Mouse (Mus musculus): Measurements from ENCODE around the gene Ncl. TPM values are rescaled to one million over a fixed set of nuclear protein-coding genes. Genes with fewer than 3 reads are reported as not detected.

The Ncl gene
- polyA plus RNA-seq, 2 experiments: 201 to 286 TPM

GRCm38 (mm10) chr1:86394246-86394645 is 35.0 kb upstream of the Ncl start:
- H3K36me3 ChIP-seq (ENCODE audit: control insufficient read depth, insufficient read depth, low read length): no peaks in the 10 kb centered on the region
- DNase-seq (ENCODE audit: low spot score) (no peak), ATAC-seq (ENCODE audit: low FRiP score, low read depth) (no peak)
- peaks cover 5% of the 10 kb centered on the region; the same call in 1 of the 2 replicates for H3K4me1 ChIP-seq (ENCODE audit: control insufficient read depth, insufficient read depth, low read length)
- H3K9ac ChIP-seq (ENCODE audit: low read depth, low read length, severe bottlenecking): no peak overlapping the region
- WGBS: 88% methylated on average over 3 of the region's 3 CpGs
- no peak overlapping the region for H3K4me3 ChIP-seq (replicated peaks; ENCODE audit: low read length)
- no peak overlapping the region for H3K27ac ChIP-seq (replicated peaks; ENCODE audit: low read depth, low read length)
- H3K4me2 ChIP-seq (replicated peaks; ENCODE audit: low read depth, low read length, severe bottlenecking): no peak overlapping the region
- no peaks in the 10 kb centered on the region for H3K9me3 ChIP-seq (ENCODE audit: control insufficient read depth, low read length)
- no peak for TF ChIP-seq POLR2A (IDR thresholded peaks at IDR 0.05; ENCODE audit: borderline replicate concordance, extremely low read depth, insufficient read depth, insufficient read length)
- no peaks in the 10 kb centered on the region for H3K27me3 ChIP-seq (ENCODE audit: control insufficient read depth, insufficient read depth, low read length)

- no peak for TF ChIP-seq POLR2A (IDR thresholded peaks at IDR 0.05; ENCODE audit: borderline replicate concordance, extremely low read depth, insufficient read depth, insufficient read length)
- no peak for ATAC-seq (ENCODE audit: low FRiP score, low read depth)
- Histone ChIP-seq H3K4me3 (replicated peaks; ENCODE audit: low read length) (no peak overlapping the region), H3K4me1 (ENCODE audit: control insufficient read depth, insufficient read depth, low read length) (peaks cover 5% of the 10 kb centered on the region; the same call in 1 of the 2 replicates), H3K9me3 (ENCODE audit: control insufficient read depth, low read length) (no peaks in the 10 kb centered on the region), H3K27me3 (ENCODE audit: control insufficient read depth, insufficient read depth, low read length) (no peaks in the 10 kb centered on the region), H3K36me3 (ENCODE audit: control insufficient read depth, insufficient read depth, low read length) (no peaks in the 10 kb centered on the region), H3K9ac (ENCODE audit: low read depth, low read length, severe bottlenecking) (no peak overlapping the region), H3K4me2 (replicated peaks; ENCODE audit: low read depth, low read length, severe bottlenecking) (no peak overlapping the region), H3K27ac (replicated peaks; ENCODE audit: low read depth, low read length) (no peak overlapping the region)
- WGBS: 88% methylated on average over 3 of the region's 3 CpGs
- DNase-seq (ENCODE audit: low spot score): no peak
Measured at GRCm38 (mm10) chr1:86393219-86393618, 34.0 kb upstream of the Ncl start.

GRCm38 (mm10) chr1:86391425-86391824 is 32.2 kb upstream of the Ncl start:
- Histone ChIP-seq H3K4me3 (replicated peaks; ENCODE audit: low read length) (no peak overlapping the region), H3K9me3 (ENCODE audit: control insufficient read depth, low read length) (no peaks in the 10 kb centered on the region), H3K4me1 (ENCODE audit: control insufficient read depth, insufficient read depth, low read length) (no peaks in the 10 kb centered on the region), H3K4me2 (replicated peaks; ENCODE audit: low read depth, low read length, severe bottlenecking) (no peak overlapping the region), H3K36me3 (ENCODE audit: control insufficient read depth, insufficient read depth, low read length) (no peaks in the 10 kb centered on the region), H3K27me3 (ENCODE audit: control insufficient read depth, insufficient read depth, low read length) (no peaks in the 10 kb centered on the region), H3K27ac (replicated peaks; ENCODE audit: low read depth, low read length) (no peak overlapping the region), H3K9ac (ENCODE audit: low read depth, low read length, severe bottlenecking) (no peak overlapping the region)
- TF ChIP-seq POLR2A (IDR thresholded peaks at IDR 0.05; ENCODE audit: borderline replicate concordance, extremely low read depth, insufficient read depth, insufficient read length): no peak
- ATAC-seq (ENCODE audit: low FRiP score, low read depth): no peak
- DNase-seq (ENCODE audit: low spot score): no peak
- WGBS: 40% methylated on average over 2 of the region's 2 CpGs

DNA sequence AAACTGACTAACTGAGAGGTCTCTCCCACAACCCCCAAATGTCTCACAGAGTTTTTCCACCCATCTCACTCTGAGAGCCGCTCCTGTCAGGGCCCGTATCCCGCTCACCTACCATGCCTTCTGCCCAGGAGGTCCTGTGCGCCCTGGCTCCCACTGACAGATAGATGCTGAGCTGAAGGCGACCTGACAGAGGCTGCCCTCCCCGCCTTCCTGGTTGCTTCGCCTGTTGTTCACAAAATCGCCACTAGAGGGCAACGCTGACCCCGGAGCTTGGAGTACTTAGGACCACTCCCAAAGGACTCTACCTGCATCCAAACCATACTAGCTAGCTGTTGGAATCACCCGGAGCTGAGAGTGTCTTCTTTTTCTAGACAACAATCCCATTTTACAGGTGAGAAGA is 30.0 kb upstream of the Ncl start:
- H3K36me3 ChIP-seq (ENCODE audit: control insufficient read depth, insufficient read depth, low read length): no peaks in the 10 kb centered on the region
- DNase-seq (ENCODE audit: low spot score): peak; percentile 68
- 0 out of 2 replicates have a peak, but pooled peaks have one; percentile 50 for ATAC-seq (ENCODE audit: low FRiP score, low read depth)
- no peak overlapping the region for H3K4me3 ChIP-seq (replicated peaks; ENCODE audit: low read length)
- no peaks in the 10 kb centered on the region for H3K4me1 ChIP-seq (ENCODE audit: control insufficient read depth, insufficient read depth, low read length)
- H3K4me2 ChIP-seq (replicated peaks; ENCODE audit: low read depth, low read length, severe bottlenecking): no peak overlapping the region
- no peak overlapping the region for H3K27ac ChIP-seq (replicated peaks; ENCODE audit: low read depth, low read length)
- no peak overlapping the region for H3K9ac ChIP-seq (ENCODE audit: low read depth, low read length, severe bottlenecking)
- WGBS: 3% methylated on average over 11 of the region's 11 CpGs
- no peaks in the 10 kb centered on the region for H3K27me3 ChIP-seq (ENCODE audit: control insufficient read depth, insufficient read depth, low read length)
- TF ChIP-seq POLR2A (IDR thresholded peaks at IDR 0.05; ENCODE audit: borderline replicate concordance, extremely low read depth, insufficient read depth, insufficient read length): no peak
- H3K9me3 ChIP-seq (ENCODE audit: control insufficient read depth, low read length): no peaks in the 10 kb centered on the region

- H3K9me3 ChIP-seq (ENCODE audit: control insufficient read depth, low read length): no peaks in the 10 kb centered on the region
- no peaks in the 10 kb centered on the region for H3K27me3 ChIP-seq (ENCODE audit: control insufficient read depth, insufficient read depth, low read length)
- DNase-seq (ENCODE audit: low spot score) (no peak), ATAC-seq (ENCODE audit: low FRiP score, low read depth) (no peak)
- TF ChIP-seq POLR2A (IDR thresholded peaks at IDR 0.05; ENCODE audit: borderline replicate concordance, extremely low read depth, insufficient read depth, insufficient read length): no peak
- H3K4me1 ChIP-seq (ENCODE audit: control insufficient read depth, insufficient read depth, low read length): peaks cover 17% of the 10 kb centered on the region
- no peaks in the 10 kb centered on the region for H3K36me3 ChIP-seq (ENCODE audit: control insufficient read depth, insufficient read depth, low read length)
- H3K27ac ChIP-seq (replicated peaks; ENCODE audit: low read depth, low read length): no peak overlapping the region
- H3K4me2 ChIP-seq (replicated peaks; ENCODE audit: low read depth, low read length, severe bottlenecking): no peak overlapping the region
- no peak overlapping the region for H3K4me3 ChIP-seq (replicated peaks; ENCODE audit: low read length)
- 21% methylated on average over 11 of the region's 13 CpGs for WGBS
- no peak overlapping the region for H3K9ac ChIP-seq (ENCODE audit: low read depth, low read length, severe bottlenecking)
Measured at GRCm38 (mm10) chr1:86381027-86381426, 21.8 kb upstream of the Ncl start.

GRCm38 (mm10) chr1:86379161-86379569 is 20.0 kb upstream of the Ncl start:
- ATAC-seq (ENCODE audit: low FRiP score, low read depth) (peak; percentile 36; the same call in 1 of the 2 replicates), DNase-seq (ENCODE audit: low spot score) (no peak)
- TF ChIP-seq POLR2A (IDR thresholded peaks at IDR 0.05; ENCODE audit: borderline replicate concordance, extremely low read depth, insufficient read depth, insufficient read length): no peak
- H3K4me1 ChIP-seq (ENCODE audit: control insufficient read depth, insufficient read depth, low read length): peaks cover 17% of the 10 kb centered on the region
- no peaks in the 10 kb centered on the region for H3K9me3 ChIP-seq (ENCODE audit: control insufficient read depth, low read length)
- H3K9ac ChIP-seq (ENCODE audit: low read depth, low read length, severe bottlenecking): no peak overlapping the region
- H3K36me3 ChIP-seq (ENCODE audit: control insufficient read depth, insufficient read depth, low read length): no peaks in the 10 kb centered on the region
- H3K4me2 ChIP-seq (replicated peaks; ENCODE audit: low read depth, low read length, severe bottlenecking): 0 out of 2 replicates have a peak overlapping the region, but pooled peaks have one; percentile 2
- peak overlapping the region; percentile 70 for H3K27ac ChIP-seq (replicated peaks; ENCODE audit: low read depth, low read length)
- 32% methylated on average over 9 of the region's 9 CpGs for WGBS
- H3K27me3 ChIP-seq (ENCODE audit: control insufficient read depth, insufficient read depth, low read length): no peaks in the 10 kb centered on the region
- H3K4me3 ChIP-seq (replicated peaks; ENCODE audit: low read length): no peak overlapping the region

Data from limb, embryonic 14.5 days (tissue).